Mouse (Mus musculus): ENCODE results near the gene Itgax.
A peak's percentile ranks its signal among the peaks of the same experiment; 100 is the strongest.
"Not testable (repeated sequence)": the region's sequence is repeated elsewhere in the genome, so short reads cannot be mapped to it uniquely, and the experiment has no call there.

Gene Itgax

GRCm38 (mm10) chr7:128128741-128129720 lies at the start of gene Itgax:
Gene Itgax (plus strand): TSS chr7:128129547.
- DNase-seq, result no peak

DNA sequence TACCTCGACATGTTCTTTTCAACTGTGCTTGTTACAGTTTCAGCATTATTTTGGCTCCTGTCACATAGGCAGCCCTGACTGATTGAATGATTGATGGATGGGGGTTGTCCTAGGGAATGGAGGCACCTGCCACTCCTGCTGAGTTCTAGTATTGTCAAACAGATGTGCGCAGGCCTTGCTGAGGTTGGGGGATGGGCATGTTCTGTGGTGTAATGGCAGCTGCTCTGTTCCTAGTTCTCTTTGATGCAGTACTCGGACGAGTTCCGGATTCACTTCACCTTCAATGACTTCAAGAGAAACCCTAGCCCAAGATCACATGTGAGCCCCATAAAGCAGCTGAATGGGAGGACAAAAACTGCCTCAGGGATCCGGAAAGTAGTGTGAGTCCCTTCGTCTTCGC lies 49.3 kb upstream of the Itgax start:
- peak; percentile 88 for DNase-seq

- no peak for DNase-seq
Observed at GRCm38 (mm10) chr7:128089141-128089540, 40.2 kb upstream of the Itgax start.

DNA sequence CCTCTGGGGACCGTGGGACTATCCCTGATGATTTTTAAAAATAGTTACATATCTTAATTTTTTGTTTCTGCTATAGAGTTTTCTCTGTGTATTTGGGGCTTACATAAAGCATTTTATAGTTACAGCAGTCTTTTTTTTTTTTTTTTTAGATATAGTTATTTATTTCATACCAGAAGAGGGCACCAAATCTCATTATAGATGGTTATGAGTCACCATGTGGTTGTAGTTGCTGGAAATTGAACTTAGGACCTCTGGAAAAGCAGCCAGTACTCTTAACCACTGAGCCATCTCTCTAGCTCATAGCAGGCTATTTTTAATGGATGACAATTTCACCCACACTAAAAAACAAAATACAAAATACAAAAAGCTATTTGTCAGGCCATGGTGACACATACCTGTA lies 31.2 kb upstream of the Itgax start:
- DNase-seq, result no peak

DNA sequence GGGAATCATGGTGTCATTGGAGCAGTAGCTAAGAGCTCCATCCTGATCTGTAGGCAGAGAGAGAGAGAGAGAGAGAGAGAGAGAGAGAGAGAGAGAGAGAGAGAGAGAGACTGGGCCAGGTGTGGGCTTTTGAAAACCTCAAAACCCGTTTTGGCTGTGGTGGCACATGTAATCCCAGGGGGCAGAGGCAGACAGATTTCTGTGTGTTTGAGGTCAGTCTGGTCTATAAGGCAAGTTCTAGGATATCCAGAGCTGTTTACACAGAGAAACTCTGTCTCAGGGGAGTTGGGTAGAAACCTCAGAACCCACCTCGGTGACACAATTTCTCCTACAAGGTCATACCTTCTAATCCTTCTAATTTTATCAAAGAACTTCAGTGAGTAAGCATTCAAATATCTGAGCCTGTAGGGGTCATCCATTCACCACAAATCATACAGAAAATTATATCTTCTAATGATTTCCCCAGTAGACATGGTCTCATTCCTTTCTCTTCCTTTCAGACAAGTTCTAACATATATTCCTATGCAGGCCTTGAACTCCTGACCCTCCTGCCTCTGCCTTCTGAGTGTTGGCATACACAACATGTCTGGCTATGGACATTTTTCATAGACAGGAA lies 28.5 kb upstream of the Itgax start:
- no peak for DNase-seq

DNA sequence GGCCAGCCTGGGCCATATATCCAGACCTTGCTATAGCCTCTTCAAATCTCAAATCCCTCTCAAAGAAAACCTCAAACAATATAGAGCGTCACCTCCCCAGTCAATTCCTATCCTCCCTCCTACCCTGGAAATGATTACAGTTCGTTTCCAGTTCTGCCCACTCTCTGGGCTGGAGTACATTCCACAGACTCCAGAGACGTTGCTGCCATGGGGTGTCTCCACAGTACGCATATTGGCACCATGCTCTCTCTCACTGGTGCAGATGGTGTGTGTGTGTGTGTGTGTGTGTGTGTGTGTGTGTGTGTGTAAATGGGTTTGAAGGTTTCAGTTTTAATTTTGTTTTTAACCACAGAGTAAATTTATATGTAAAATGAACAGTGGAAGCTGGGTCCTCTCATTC lies 24.1 kb upstream of the Itgax start:
- DNase-seq, result no peak

- no peak for DNase-seq
Observed at GRCm38 (mm10) chr7:128107462-128107861, 21.9 kb upstream of the Itgax start.

GRCm38 (mm10) chr7:128110314-128110713 lies 19.0 kb upstream of the Itgax start:
- DNase-seq, result no peak

- DNase-seq, result no peak
Observed at GRCm38 (mm10) chr7:128112131-128112530, 17.2 kb upstream of the Itgax start.

DNA sequence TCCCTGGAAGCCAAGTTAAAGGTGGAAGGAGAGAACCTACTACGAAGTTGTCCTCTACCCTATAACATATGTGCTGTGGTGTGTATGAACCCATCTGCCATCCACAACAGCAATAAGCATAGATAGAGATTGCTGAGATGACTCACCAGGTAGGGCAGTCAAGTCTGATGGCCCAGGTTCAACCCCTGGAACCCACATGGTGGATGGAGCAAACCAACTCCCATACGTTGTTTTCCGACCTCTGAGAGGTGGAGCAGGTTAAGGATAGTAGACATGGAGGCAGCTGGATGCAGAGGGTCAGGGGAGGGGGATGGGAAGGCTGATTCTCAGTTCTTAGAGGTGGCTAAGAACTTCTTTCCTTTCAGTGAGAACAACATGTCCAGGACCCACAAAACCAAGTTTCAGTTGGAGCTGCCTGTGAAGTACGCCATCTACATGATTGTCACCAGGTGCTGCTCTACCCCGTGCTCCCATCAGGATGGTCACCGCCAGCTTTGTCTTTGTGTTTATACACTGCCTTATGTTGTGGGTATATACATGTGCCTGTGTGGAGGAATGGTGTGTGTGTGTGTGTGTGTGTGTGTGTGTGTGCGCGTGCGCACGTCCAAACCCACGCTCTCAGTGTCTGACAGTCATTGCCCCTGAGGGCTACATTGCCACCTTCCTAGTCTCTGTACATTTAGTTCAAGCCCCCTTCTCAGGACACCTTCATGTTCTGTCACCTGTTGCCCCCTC lies 14.8 kb upstream of the Itgax start:
- no peak for DNase-seq

- no peak for DNase-seq
Observed at GRCm38 (mm10) chr7:128115211-128115958, 14.0 kb upstream of the Itgax start.

DNA sequence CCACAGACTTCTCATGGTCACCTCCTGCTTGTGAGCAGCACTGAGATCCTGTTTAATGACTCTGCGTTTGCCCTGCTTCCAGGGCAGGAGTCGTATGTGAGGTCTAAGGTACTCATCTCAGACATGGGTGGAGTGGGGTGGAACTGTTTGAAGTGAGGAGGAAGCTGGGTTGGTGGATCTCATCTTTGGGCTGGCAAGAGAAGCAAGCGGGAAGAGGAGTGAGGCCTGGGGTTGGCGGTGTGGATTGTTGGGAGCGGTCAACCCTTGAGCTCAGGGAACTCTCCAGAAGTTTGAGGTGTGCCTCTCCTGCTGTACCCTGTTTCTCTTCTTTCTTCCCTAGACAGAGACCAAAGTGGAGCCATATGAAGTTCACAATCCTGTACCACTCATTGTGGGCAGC lies 13.0 kb upstream of the Itgax start:
- DNase-seq, result no peak

DNA sequence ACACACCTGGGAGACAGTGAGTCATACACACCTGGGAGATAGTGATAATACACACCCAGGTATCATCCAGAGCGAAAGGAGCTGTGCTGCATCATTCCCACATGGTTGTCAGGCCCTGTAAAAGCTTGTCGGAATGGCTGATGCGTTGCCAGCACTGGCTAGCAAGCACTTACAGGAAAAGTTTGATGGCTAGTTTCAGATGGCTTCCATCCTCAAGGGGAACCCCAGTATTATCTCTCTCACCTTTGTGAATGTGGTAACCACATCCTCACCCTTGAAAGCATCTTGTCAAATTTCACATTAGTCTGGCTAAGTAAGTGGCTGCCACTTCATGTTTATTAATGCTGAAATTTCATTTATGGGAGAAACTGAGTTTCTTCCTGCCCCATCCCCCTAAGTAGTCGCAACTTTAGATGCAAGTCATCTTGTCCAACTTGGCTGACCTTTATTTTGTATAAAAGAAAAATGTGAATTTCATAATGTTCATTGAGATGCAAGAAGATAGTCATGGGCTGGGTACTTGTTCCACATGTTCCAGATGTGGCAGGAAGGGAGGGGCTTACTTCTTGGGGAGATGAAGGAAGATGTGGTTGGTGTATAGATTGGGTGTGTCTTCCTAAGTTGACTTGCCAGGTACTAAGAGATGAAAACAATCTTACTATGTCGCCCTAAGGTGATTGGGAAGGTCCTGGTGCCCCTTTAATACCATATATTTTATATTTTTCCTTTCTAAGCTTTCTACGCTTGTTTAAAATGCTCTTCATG lies 9.4 kb upstream of the Itgax start:
- no peak for DNase-seq

GRCm38 (mm10) chr7:128132148-128132547 lies 2.8 kb downstream of the Itgax start:
- DNase-seq, result no peak

- no peak for DNase-seq
Observed at GRCm38 (mm10) chr7:128133596-128133995, 4.2 kb downstream of the Itgax start.

GRCm38 (mm10) chr7:128136927-128137326 lies 7.6 kb downstream of the Itgax start:
- no peak for DNase-seq

DNA sequence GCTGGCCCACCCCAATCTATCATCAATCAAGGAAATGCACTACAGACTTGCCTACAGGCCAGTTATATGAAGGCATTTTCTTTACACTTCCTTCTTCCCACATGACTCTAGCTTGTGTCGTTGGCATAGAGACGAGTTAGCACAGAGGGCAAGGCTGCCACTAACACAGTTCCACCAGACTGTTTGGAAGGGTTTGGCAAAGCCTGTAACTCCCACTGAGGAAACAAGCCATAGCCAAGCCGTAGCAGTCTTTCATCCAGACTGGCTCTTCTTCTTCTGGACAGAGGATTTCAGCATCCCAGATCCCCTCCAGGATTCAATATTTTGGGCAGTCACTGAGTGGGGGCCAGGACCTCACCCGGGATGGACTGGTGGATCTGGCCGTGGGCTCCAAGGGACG lies 10.3 kb downstream of the Itgax start:
- DNase-seq, result no peak

DNA sequence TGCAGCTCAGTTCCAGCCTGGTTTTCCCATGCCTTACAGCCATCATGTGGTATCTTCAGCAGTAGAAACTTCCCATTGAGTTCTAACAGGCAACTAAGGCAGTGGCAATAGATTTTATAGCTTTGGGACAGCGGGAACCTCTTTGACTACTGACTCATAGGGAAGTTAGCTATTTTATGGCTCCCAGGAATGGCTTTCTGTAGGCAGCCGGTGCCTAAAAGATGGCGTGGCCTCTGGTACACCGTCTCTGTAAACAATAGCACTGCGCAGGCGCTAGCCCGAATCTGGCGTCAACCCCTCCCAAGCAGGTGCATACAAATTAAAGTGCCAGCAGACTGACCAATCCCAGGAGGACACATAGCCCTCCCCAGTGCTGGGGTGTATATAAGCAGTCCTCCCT lies 21.6 kb downstream of the Itgax start:
- DNase-seq, result no peak

GRCm38 (mm10) chr7:128154076-128154475 lies 24.7 kb downstream of the Itgax start, which contains the start of gene Itgad:
Gene Itgad (plus strand): TSS chr7:128154376.
- no peak for DNase-seq

DNA sequence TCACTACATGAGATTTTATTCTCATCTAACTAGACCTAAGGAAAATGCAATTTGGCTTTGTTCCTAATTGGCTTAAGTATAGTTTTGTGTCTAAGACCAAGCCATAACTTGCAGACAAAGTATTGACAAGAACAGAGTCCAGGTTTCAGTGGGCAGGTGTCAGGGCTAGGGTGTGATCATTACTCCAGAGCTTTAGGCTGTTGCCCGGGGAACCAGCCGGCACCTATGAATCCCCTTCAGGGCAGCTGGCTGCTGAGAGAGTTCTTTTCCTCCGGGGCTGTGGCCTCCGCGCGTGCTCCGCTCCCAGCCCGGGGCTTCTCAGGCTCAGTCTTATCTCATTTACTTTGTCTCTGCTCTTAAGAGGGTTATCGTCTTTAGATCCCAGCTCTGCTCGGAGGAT lies 25.6 kb downstream of the Itgax start:
- no peak for DNase-seq

GRCm38 (mm10) chr7:128158688-128159354 lies 29.5 kb downstream of the Itgax start:
- DNase-seq, result not testable (repeated sequence)

All from thymus, postnatal 4 days (tissue).